Mouse (Mus musculus): Measurements from ENCODE around the gene Nodal. TPM values are rescaled to one million over a fixed set of nuclear protein-coding genes. Genes with fewer than 3 reads are reported as not detected.
A peak's percentile ranks its signal among the peaks of the same experiment; 100 is the strongest.
"Not testable (repeated sequence)": the region's sequence is repeated elsewhere in the genome, so short reads cannot be mapped to it uniquely, and the experiment has no call there.

The Nodal gene
- total RNA-seq, 1 experiment from 2014 or later: not detected

GRCm38 (mm10) chr10:61431375-61431774 lies 13.6 kb downstream of the Nodal start:
- no peak for DNase-seq

- DNase-seq: no peak
These were observed 22.5 kb downstream of the Nodal start for GRCm38 (mm10) chr10:61440202-61440800.

- no peak for DNase-seq
These were observed 25.7 kb downstream of the Nodal start for GRCm38 (mm10) chr10:61443456-61443855.

- no peak for DNase-seq
These were observed 26.1 kb downstream of the Nodal start for GRCm38 (mm10) chr10:61443876-61444275.

GRCm38 (mm10) chr10:61445016-61445415 lies 27.2 kb downstream of the Nodal start:
- no peak for DNase-seq

- DNase-seq: no peak
These were observed 30.0 kb downstream of the Nodal start for GRCm38 (mm10) chr10:61447581-61448353.

- DNase-seq: no peak
These were observed 31.1 kb downstream of the Nodal start for GRCm38 (mm10) chr10:61448834-61449233.

GRCm38 (mm10) chr10:61451463-61451930 lies 33.7 kb downstream of the Nodal start:
- DNase-seq: no peak

- peak; percentile 42 for DNase-seq
These were observed 34.3 kb downstream of the Nodal start for GRCm38 (mm10) chr10:61451931-61452617.

- peak; percentile 98 for DNase-seq
These were observed 34.9 kb downstream of the Nodal start, which contains the start of gene Eif4ebp2 for GRCm38 (mm10) chr10:61452645-61453044. Gene Eif4ebp2 (minus strand): TSS chr10:61452661.

- DNase-seq: not testable (repeated sequence)
These were observed 35.4 kb downstream of the Nodal start for GRCm38 (mm10) chr10:61453171-61453570.

- DNase-seq: no peak
These were observed 39.4 kb downstream of the Nodal start for GRCm38 (mm10) chr10:61457182-61457581.

GRCm38 (mm10) chr10:61465009-61465408 lies 47.2 kb downstream of the Nodal start:
- no peak for DNase-seq

- DNase-seq: no peak
These were observed 48.5 kb downstream of the Nodal start for GRCm38 (mm10) chr10:61466242-61466641.

- no peak for DNase-seq
These were observed 49.1 kb downstream of the Nodal start for GRCm38 (mm10) chr10:61466873-61467272.

- DNase-seq: no peak
These were observed 51.1 kb downstream of the Nodal start for GRCm38 (mm10) chr10:61468900-61469299.

- no peak for DNase-seq
These were observed 55.9 kb downstream of the Nodal start for GRCm38 (mm10) chr10:61473640-61474039.

GRCm38 (mm10) chr10:61474344-61474743 lies 56.6 kb downstream of the Nodal start:
- DNase-seq: no peak

Other genes with a start within 250 kb of the Nodal start
- not detected in 2 replicates for gene Tbata, start 246.0 kb upstream of the Nodal start, total RNA-seq (2021)
- 2.8 TPM in 2 replicates for gene Adamts14, start 144.5 kb upstream of the Nodal start, total RNA-seq (2021)
- gene Prf1, start 120.1 kb upstream of the Nodal start, total RNA-seq (2021): 0.15 TPM in 1 of 2 replicates, not detected in the other
- 21.9 and 24.0 TPM in 2 replicates for gene Pald1, start 34.4 kb upstream of the Nodal start, total RNA-seq (2021)
- gene Eif4ebp2, start 34.7 kb downstream of the Nodal start, total RNA-seq (2021): 92.3 and 112 TPM in 2 replicates
- gene Lrrc20, start 57.8 kb downstream of the Nodal start, total RNA-seq (2021): 22.6 and 28.9 TPM in 2 replicates
- gene Npffr1, start 177.5 kb downstream of the Nodal start, total RNA-seq (2021): 0.21 and 0.24 TPM in 2 replicates
- gene Ppa1, start 230.6 kb downstream of the Nodal start, total RNA-seq (2021): 107 and 153 TPM in 2 replicates